Mouse (Mus musculus) MEL (cell line): ENCODE data around the gene Wwtr1. TPM values are rescaled to one million over a fixed set of nuclear protein-coding genes. Genes with fewer than 3 reads are reported as not detected.

Experiments used
- DNase-seq: peaks from one replicate; pipeline ENCODE4 v3.0.0; 2011; ENCODE audit warnings: low read depth, low spot score
- H3K27ac ChIP-seq: 2 replicates; pipeline ENCODE4 v1.5.1; 2012; ENCODE audit warnings: low read depth, mild to moderate bottlenecking, control low read depth, low read length, moderate library complexity; ENCODE audit not compliant: control insufficient read depth
- H3K27me3 ChIP-seq, 2 experiments: fragments of 150-350 bp in 1 of 2; sonication (generic) in 1 of 2; 2 replicates each; pipeline ENCODE4 v1.6.1; 2012; ENCODE audit warnings: low read length in 2 of 2, mild to moderate bottlenecking in 2 of 2, improper control_type of control experiment in 1 of 2, moderate library complexity in 1 of 2; ENCODE audit not compliant: insufficient read depth in 2 of 2, control insufficient read depth in 1 of 2
- H3K36me3 ChIP-seq, 2 experiments: 2 replicates each; pipeline ENCODE4 v1.6.1; 2012 to 2014; ENCODE audit warnings: low read length in 2 of 2, improper control_type of control experiment in 1 of 2, inconsistent platforms in 1 of 2, mild to moderate bottlenecking in 1 of 2; ENCODE audit not compliant: insufficient read depth in 2 of 2, control insufficient read depth in 1 of 2
- H3K4me1 ChIP-seq, 2 experiments: fragments of 150-350 bp in 1 of 2; sonication (generic) in 1 of 2; 2 replicates each; pipeline ENCODE4 v1.6.1; 2012; ENCODE audit warnings: low read length in 2 of 2, improper control_type of control experiment in 1 of 2, mild to moderate bottlenecking in 1 of 2; ENCODE audit not compliant: insufficient read depth in 2 of 2, control insufficient read depth in 1 of 2
- H3K4me3 ChIP-seq, 2 experiments: fragments of 150-350 bp in 1 of 2; sonication (generic) in 1 of 2; 2 replicates each; pipeline ENCODE4 v1.5.1; 2012; ENCODE audit warnings: low read depth in 2 of 2, low read length in 2 of 2, mild to moderate bottlenecking in 2 of 2, moderate library complexity in 2 of 2, control low read depth in 1 of 2, improper control_type of control experiment in 1 of 2; ENCODE audit not compliant: control insufficient read depth in 1 of 2, insufficient read depth in 1 of 2
- H3K79me2 ChIP-seq: 2 replicates; pipeline ENCODE4 v1.6.1; 2012; ENCODE audit warnings: mild to moderate bottlenecking, low read length, moderate library complexity; ENCODE audit not compliant: control insufficient read depth, poor library complexity, insufficient read depth
- H3K9ac ChIP-seq: 2 replicates; pipeline ENCODE4 v1.6.1; 2012; ENCODE audit warnings: low read depth, mild to moderate bottlenecking, control low read depth, low read length, moderate library complexity; ENCODE audit not compliant: control insufficient read depth, poor library complexity, severe bottlenecking
- H3K9me3 ChIP-seq: fragments of 150-350 bp; sonication (generic); replicated peaks from 2 replicates; pipeline ENCODE4 v1.6.1; 2012; ENCODE audit warnings: mild to moderate bottlenecking, low read length, improper control_type of control experiment, moderate library complexity; ENCODE audit not compliant: insufficient read depth
- BHLHE40 ChIP-seq: IDR thresholded peaks from 2 replicates; pipeline ENCODE4 v1.6.1; 2012; ENCODE audit warnings: low read depth, mild to moderate bottlenecking, inconsistent platforms, low read length, improper control_type of control experiment, borderline replicate concordance
- CHD1 ChIP-seq: IDR thresholded peaks from 2 replicates; pipeline ENCODE4 v1.6.1; 2012; ENCODE audit warnings: low read depth, mild to moderate bottlenecking, inconsistent platforms, low read length, improper control_type of control experiment
- CTCF ChIP-seq, 3 experiments: IDR thresholded peaks in 2 of 3; conservative IDR thresholded peaks in 1 of 3; 2 replicates each; pipeline ENCODE4 v1.5.1; 2011 to 2012; ENCODE audit warnings: low read length in 3 of 3, low read depth in 2 of 3, mild to moderate bottlenecking in 2 of 3, improper control_type of control experiment in 1 of 3, inconsistent platforms in 1 of 3, mixed read lengths in 1 of 3, moderate library complexity in 1 of 3; ENCODE audit not compliant: control insufficient read depth in 1 of 3, insufficient read depth in 1 of 3, poor library complexity in 1 of 3, severe bottlenecking in 1 of 3
- ELF1 ChIP-seq: IDR thresholded peaks from 2 replicates; pipeline ENCODE4 v1.6.1; 2014; ENCODE audit warnings: low read depth, mild to moderate bottlenecking, inconsistent platforms, low read length, improper control_type of control experiment, moderate library complexity
- EP300 ChIP-seq, 2 experiments: IDR thresholded peaks; 2 replicates each; pipeline ENCODE4 v1.6.1; 2011; ENCODE audit warnings: improper control_type of control experiment in 2 of 2, low read length in 2 of 2, low read depth in 1 of 2, mild to moderate bottlenecking in 1 of 2
- GABPA ChIP-seq: IDR thresholded peaks from 2 replicates; pipeline ENCODE4 v1.6.1; 2012; ENCODE audit warnings: low read depth, mild to moderate bottlenecking, inconsistent platforms, low read length, improper control_type of control experiment, moderate library complexity
- GATA1 ChIP-seq: IDR thresholded peaks from 2 replicates; pipeline ENCODE4 v1.6.1; 2011; ENCODE audit warnings: low read depth, low read length, improper control_type of control experiment
- JUND ChIP-seq: IDR thresholded peaks from 2 replicates; pipeline ENCODE4 v1.6.1; 2011; ENCODE audit warnings: low read depth, mild to moderate bottlenecking, improper control_type of control experiment, low read length
- MAFK ChIP-seq: IDR thresholded peaks from 2 replicates; pipeline ENCODE4 v1.6.1; 2011; ENCODE audit warnings: low read depth, mild to moderate bottlenecking, low read length, improper control_type of control experiment, borderline replicate concordance
- MEF2A ChIP-seq: IDR thresholded peaks from 2 replicates; pipeline ENCODE4 v1.6.1; 2014; ENCODE audit warnings: low read depth, mild to moderate bottlenecking, inconsistent platforms, low read length, improper control_type of control experiment; ENCODE audit not compliant: poor library complexity, insufficient replicate concordance, severe bottlenecking; ENCODE audit errors: extremely low read depth
- MXI1 ChIP-seq: IDR thresholded peaks from 2 replicates; pipeline ENCODE4 v1.6.1; 2011; ENCODE audit warnings: mild to moderate bottlenecking, low read depth, low read length, improper control_type of control experiment
- RAD21 ChIP-seq: IDR thresholded peaks from 2 replicates; pipeline ENCODE4 v1.6.1; 2011; ENCODE audit warnings: mild to moderate bottlenecking, low read depth, low read length, improper control_type of control experiment
- RCOR1 ChIP-seq: IDR thresholded peaks from 2 replicates; pipeline ENCODE4 v1.6.1; 2012; ENCODE audit warnings: low read depth, mild to moderate bottlenecking, inconsistent platforms, low read length, improper control_type of control experiment
- SIN3A ChIP-seq: IDR thresholded peaks from 2 replicates; pipeline ENCODE4 v1.6.1; 2012; ENCODE audit warnings: low read length, improper control_type of control experiment, inconsistent platforms
- SMC3 ChIP-seq: IDR thresholded peaks from 2 replicates; pipeline ENCODE4 v1.6.1; 2011; ENCODE audit warnings: low read depth, low read length, improper control_type of control experiment
- USF2 ChIP-seq, 2 experiments: IDR thresholded peaks; 2 replicates each; pipeline ENCODE4 v1.6.1; 2011 to 2012; ENCODE audit warnings: improper control_type of control experiment in 2 of 2, low read length in 2 of 2, borderline replicate concordance in 1 of 2, inconsistent platforms in 1 of 2, low read depth in 1 of 2, mild to moderate bottlenecking in 1 of 2; ENCODE audit not compliant: insufficient read depth in 1 of 2
- ZC3H11A ChIP-seq: IDR thresholded peaks from 2 replicates; pipeline ENCODE4 v1.6.1; 2012; ENCODE audit warnings: low read depth, mild to moderate bottlenecking, inconsistent platforms, low read length, improper control_type of control experiment
- ZKSCAN1 ChIP-seq: IDR thresholded peaks from 2 replicates; pipeline ENCODE4 v1.6.1; 2012; ENCODE audit warnings: low read depth, mild to moderate bottlenecking, inconsistent platforms, low read length, improper control_type of control experiment, moderate library complexity
- ZMIZ1 ChIP-seq: IDR thresholded peaks from 2 replicates; pipeline ENCODE4 v1.6.1; 2012; ENCODE audit warnings: low read depth, mild to moderate bottlenecking, inconsistent platforms, low read length, improper control_type of control experiment, moderate library complexity
- polyA plus RNA-seq, 2 experiments: library from polyadenylated mRNA; stranded (reverse) in 1 of 2; unstranded in 1 of 2; fragments of >175 nt in 1 of 2; fragments of >200 nt in 1 of 2; gene quantifications; 2 replicates each; pipeline versions ENCODE4 v1.2.1 to v1.2.4; 2012; ENCODE audit warnings: low replicate concordance in 2 of 2, low read depth in 1 of 2; ENCODE audit not compliant: insufficient read length in 2 of 2, insufficient read depth in 1 of 2, missing spikeins in 1 of 2
- total RNA-seq: library from RNA; depleted of rRNA; stranded (reverse); fragments of 300-350 nt; gene quantifications from 2 replicates; pipeline ENCODE4 v1.2.3, GENCODE M21; 2012

The Wwtr1 gene
- total and polyA plus RNA-seq, 3 experiments = not detected

DNA sequence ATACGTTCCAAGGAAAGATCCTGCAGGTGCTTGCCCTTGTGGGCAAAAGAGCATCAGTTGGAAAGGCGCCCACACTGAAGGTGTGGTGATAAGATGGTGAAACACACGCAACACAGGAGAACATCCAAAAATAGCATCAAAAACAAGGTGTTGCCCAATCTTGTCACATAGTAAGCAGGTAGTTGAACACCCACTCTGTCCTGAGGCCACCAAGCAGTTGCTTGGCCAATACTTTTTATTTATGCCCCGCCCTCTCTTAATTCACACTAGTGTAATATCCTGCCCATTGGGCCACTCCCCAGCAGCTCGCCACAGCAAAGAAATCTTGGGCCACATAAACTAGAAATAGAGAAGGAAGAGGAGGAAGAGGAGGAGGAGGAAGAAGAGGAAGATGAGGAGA lies 22.6 kb downstream of the Wwtr1 start:
- Histone ChIP-seq H3K9me3 (no peaks in the 10 kb centered on the region), H3K9ac (no peak overlapping the region), H3K27me3 (no peaks in the 10 kb centered on the region; a peak in 1 of 4 replicates), H3K36me3 (no peaks in the 10 kb centered on the region), H3K79me2 (no peaks in the 10 kb centered on the region), H3K4me3 (no peak overlapping the region), H3K27ac (no peak overlapping the region), H3K4me1 (no peaks in the 10 kb centered on the region)
- TF ChIP-seq USF2 (IDR thresholded peaks at IDR 0.05; ENCODE audit: borderline replicate concordance in 1 of 2, insufficient read depth in 1 of 2, low read depth in 1 of 2, low read length in 2 of 2) = no peak
- TF ChIP-seq SIN3A = no peak
- TF ChIP-seq MAFK = no peak
- no peak for TF ChIP-seq ZC3H11A
- TF ChIP-seq EP300 (IDR thresholded peaks at IDR 0.05; ENCODE audit: low read depth in 1 of 2, low read length in 2 of 2) = no peak
- TF ChIP-seq CHD1 = no peak
- no peak for TF ChIP-seq GABPA
- TF ChIP-seq ELF1 = no peak
- DNase-seq = no peak

DNA sequence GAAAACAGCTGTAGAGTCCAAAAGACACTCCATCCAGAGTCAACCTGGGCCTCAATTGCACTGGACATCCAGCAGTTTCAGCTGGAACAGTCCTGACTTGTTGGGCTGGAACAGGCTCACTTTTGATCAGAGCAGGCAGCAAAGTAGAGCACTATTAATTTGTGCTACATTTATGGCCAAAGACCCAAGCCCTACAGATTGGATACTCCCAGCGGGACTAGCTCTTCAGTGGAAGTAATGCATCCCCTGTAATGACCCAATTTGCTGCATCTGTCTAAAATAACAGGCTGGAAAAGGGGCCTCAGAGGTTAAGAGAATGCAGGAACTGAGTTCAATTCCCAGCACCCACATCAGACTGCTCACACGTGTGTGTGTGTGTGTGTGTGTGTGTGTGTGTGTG lies 24.5 kb downstream of the Wwtr1 start:
- Histone ChIP-seq H3K27me3 (no peaks in the 10 kb centered on the region; a peak in 1 of 4 replicates), H3K79me2 (no peaks in the 10 kb centered on the region), H3K4me1 (no peaks in the 10 kb centered on the region), H3K9ac (no peak overlapping the region), H3K9me3 (no peaks in the 10 kb centered on the region), H3K4me3 (no peak overlapping the region), H3K36me3 (no peaks in the 10 kb centered on the region), H3K27ac (no peak overlapping the region)
- DNase-seq = no peak
- TF ChIP-seq BHLHE40 (no peak), GATA1 (no peak), RCOR1 (no peak), RAD21 (no peak), JUND (no peak), MEF2A (no peak), SMC3 (no peak), CTCF (IDR thresholded peaks at IDR 0.05 in 2 of 3, conservative IDR thresholded peaks at IDR 0.05 in 1 of 3; ENCODE audit: control insufficient read depth in 1 of 3, insufficient read depth in 1 of 3, low read depth in 2 of 3, low read length in 3 of 3, poor library complexity in 1 of 3, severe bottlenecking in 1 of 3) (no peak), ZKSCAN1 (no peak), ZMIZ1 (no peak), MXI1 (no peak)
